Mouse (Mus musculus): Measurements from ENCODE around the gene Morn5. TPM values are rescaled to one million over a fixed set of nuclear protein-coding genes. Genes with fewer than 3 reads are reported as not detected.
A peak's percentile ranks its signal among the peaks of the same experiment; 100 is the strongest.

Morn5 gene
- polyA plus RNA-seq, 1 experiment: 524 TPM

DNA sequence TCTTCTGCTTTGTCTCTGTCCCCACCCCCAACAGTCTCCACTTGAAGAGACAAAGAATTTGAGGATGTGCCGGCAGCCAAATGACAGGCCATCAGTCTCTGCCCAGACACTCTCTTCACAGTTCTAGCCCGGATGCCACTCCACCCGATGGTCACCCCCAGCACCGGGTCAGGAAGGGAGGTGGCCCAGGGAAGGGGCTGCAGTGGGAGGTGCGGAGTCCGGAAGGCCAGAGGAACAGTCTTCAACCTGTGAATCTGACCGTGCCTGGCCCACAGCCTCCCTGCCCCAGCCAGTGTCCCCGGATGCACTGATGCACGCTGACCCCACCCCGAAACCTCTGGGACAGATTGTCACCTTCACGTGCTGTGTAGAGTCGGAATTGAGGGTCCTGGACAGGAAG is 36.2 kb upstream of the Morn5 start:
- H3K27me3 ChIP-seq (ENCODE audit: control insufficient read depth, insufficient read depth, low read length): no peaks in the 10 kb centered on the region
- H3K4me3 ChIP-seq (ENCODE audit: control insufficient read depth, low read depth, low read length): no peak overlapping the region
- TF ChIP-seq CTCF (IDR thresholded peaks at IDR 0.05; ENCODE audit: control insufficient read depth, insufficient read depth, insufficient replicate concordance, low read depth, low read length): no peak
- TF ChIP-seq POLR2A (IDR thresholded peaks at IDR 0.05; ENCODE audit: control insufficient read depth, low read depth, low read length): no peak
- H3K4me1 ChIP-seq (ENCODE audit: control insufficient read depth, insufficient read depth, low read length): peaks cover 9% of the 10 kb centered on the region
- H3K36me3 ChIP-seq (ENCODE audit: control insufficient read depth, insufficient read depth, low read length): no peaks in the 10 kb centered on the region
- H3K27ac ChIP-seq (ENCODE audit: control insufficient read depth, insufficient read depth, low read depth, low read length): no peak overlapping the region

GRCm38 (mm10) chr2:36021385-36022159 is 27.7 kb upstream of the Morn5 start:
- Histone ChIP-seq H3K4me1 (ENCODE audit: control insufficient read depth, insufficient read depth, low read length) (peaks cover 8% of the 10 kb centered on the region), H3K4me3 (ENCODE audit: control insufficient read depth, low read depth, low read length) (peak overlapping the region; percentile 63), H3K27me3 (ENCODE audit: control insufficient read depth, insufficient read depth, low read length) (no peaks in the 10 kb centered on the region), H3K36me3 (ENCODE audit: control insufficient read depth, insufficient read depth, low read length) (no peaks in the 10 kb centered on the region), H3K27ac (ENCODE audit: control insufficient read depth, insufficient read depth, low read depth, low read length) (no peak overlapping the region)
- TF ChIP-seq CTCF (IDR thresholded peaks at IDR 0.05; ENCODE audit: control insufficient read depth, insufficient read depth, insufficient replicate concordance, low read depth, low read length) (peak; percentile 69; the same call in 1 of the 2 replicates), POLR2A (IDR thresholded peaks at IDR 0.05; ENCODE audit: control insufficient read depth, low read depth, low read length) (no peak)

DNA sequence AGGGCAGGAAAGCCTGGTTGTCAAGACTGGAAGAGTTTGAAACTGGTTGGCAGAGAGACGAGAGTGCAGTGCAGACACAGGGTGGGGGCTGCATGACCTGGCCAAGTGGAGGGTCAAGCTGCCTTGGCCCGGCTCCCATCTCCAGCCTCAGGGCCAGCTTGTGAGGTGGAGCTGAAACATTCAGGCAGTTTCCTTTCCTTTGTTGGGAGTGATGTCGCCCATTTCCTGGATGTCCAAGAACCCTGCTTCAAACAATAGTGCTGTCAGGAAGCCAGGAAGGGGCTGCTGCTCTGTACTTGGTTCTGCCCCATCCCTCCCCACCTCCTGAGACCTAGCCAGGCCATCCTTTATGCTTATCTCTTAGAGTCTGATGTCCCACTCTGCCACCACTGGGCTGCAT is 26.0 kb upstream of the Morn5 start:
- no peak overlapping the region for H3K27ac ChIP-seq (ENCODE audit: control insufficient read depth, insufficient read depth, low read depth, low read length)
- no peaks in the 10 kb centered on the region for H3K27me3 ChIP-seq (ENCODE audit: control insufficient read depth, insufficient read depth, low read length)
- H3K4me1 ChIP-seq (ENCODE audit: control insufficient read depth, insufficient read depth, low read length): peaks cover 8% of the 10 kb centered on the region
- no peak for TF ChIP-seq CTCF (IDR thresholded peaks at IDR 0.05; ENCODE audit: control insufficient read depth, insufficient read depth, insufficient replicate concordance, low read depth, low read length)
- TF ChIP-seq POLR2A (IDR thresholded peaks at IDR 0.05; ENCODE audit: control insufficient read depth, low read depth, low read length): no peak
- H3K36me3 ChIP-seq (ENCODE audit: control insufficient read depth, insufficient read depth, low read length): no peaks in the 10 kb centered on the region
- no peak overlapping the region for H3K4me3 ChIP-seq (ENCODE audit: control insufficient read depth, low read depth, low read length)

GRCm38 (mm10) chr2:36032884-36033283 is 16.4 kb upstream of the Morn5 start:
- H3K27ac ChIP-seq (ENCODE audit: control insufficient read depth, insufficient read depth, low read depth, low read length): no peak overlapping the region
- no peaks in the 10 kb centered on the region for H3K36me3 ChIP-seq (ENCODE audit: control insufficient read depth, insufficient read depth, low read length)
- H3K27me3 ChIP-seq (ENCODE audit: control insufficient read depth, insufficient read depth, low read length): no peaks in the 10 kb centered on the region

DNA sequence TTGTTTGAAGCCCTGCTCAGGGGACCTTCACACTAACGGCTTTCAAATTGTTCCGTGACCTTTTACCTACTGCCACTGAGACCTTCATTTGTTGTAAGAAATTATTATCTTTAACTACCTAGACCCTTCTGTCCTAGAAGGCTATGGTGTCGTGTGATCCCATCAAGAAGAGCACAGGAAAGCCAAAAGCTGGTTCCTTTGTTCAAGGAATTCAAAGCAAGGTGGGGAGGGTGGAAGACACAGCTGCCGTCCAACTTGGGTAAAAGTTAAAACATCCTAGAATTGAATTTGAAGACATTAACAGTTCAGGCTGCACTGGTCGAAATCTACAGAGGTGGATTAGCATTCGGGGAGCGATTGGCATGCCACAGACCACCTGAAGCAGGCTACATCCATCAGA is 15.3 kb upstream of the Morn5 start:
- no peaks in the 10 kb centered on the region for H3K4me1 ChIP-seq (ENCODE audit: control insufficient read depth, insufficient read depth, low read length)
- TF ChIP-seq CTCF (IDR thresholded peaks at IDR 0.05; ENCODE audit: control insufficient read depth, insufficient read depth, insufficient replicate concordance, low read depth, low read length) (no peak), POLR2A (IDR thresholded peaks at IDR 0.05; ENCODE audit: control insufficient read depth, low read depth, low read length) (no peak)
- H3K27me3 ChIP-seq (ENCODE audit: control insufficient read depth, insufficient read depth, low read length): no peaks in the 10 kb centered on the region
- H3K36me3 ChIP-seq (ENCODE audit: control insufficient read depth, insufficient read depth, low read length): no peaks in the 10 kb centered on the region
- H3K27ac ChIP-seq (ENCODE audit: control insufficient read depth, insufficient read depth, low read depth, low read length): no peak overlapping the region
- H3K4me3 ChIP-seq (ENCODE audit: control insufficient read depth, low read depth, low read length): no peak overlapping the region

More at GRCm38 (mm10) chr2:36032884-36033283, 16.4 kb upstream of the Morn5 start:
- Histone ChIP-seq H3K4me3 (ENCODE audit: control insufficient read depth, low read depth, low read length) (no peak overlapping the region), H3K4me1 (ENCODE audit: control insufficient read depth, insufficient read depth, low read length) (no peaks in the 10 kb centered on the region)
- TF ChIP-seq POLR2A (IDR thresholded peaks at IDR 0.05; ENCODE audit: control insufficient read depth, low read depth, low read length): no peak
- TF ChIP-seq CTCF (IDR thresholded peaks at IDR 0.05; ENCODE audit: control insufficient read depth, insufficient read depth, insufficient replicate concordance, low read depth, low read length): no peak

GRCm38 (mm10) chr2:36034898-36035297 is 14.4 kb upstream of the Morn5 start:
- TF ChIP-seq CTCF (IDR thresholded peaks at IDR 0.05; ENCODE audit: control insufficient read depth, insufficient read depth, insufficient replicate concordance, low read depth, low read length) (no peak), POLR2A (IDR thresholded peaks at IDR 0.05; ENCODE audit: control insufficient read depth, low read depth, low read length) (no peak)
- Histone ChIP-seq H3K4me1 (ENCODE audit: control insufficient read depth, insufficient read depth, low read length) (no peaks in the 10 kb centered on the region), H3K4me3 (ENCODE audit: control insufficient read depth, low read depth, low read length) (no peak overlapping the region), H3K27ac (ENCODE audit: control insufficient read depth, insufficient read depth, low read depth, low read length) (no peak overlapping the region), H3K36me3 (ENCODE audit: control insufficient read depth, insufficient read depth, low read length) (no peaks in the 10 kb centered on the region), H3K27me3 (ENCODE audit: control insufficient read depth, insufficient read depth, low read length) (no peaks in the 10 kb centered on the region)

DNA sequence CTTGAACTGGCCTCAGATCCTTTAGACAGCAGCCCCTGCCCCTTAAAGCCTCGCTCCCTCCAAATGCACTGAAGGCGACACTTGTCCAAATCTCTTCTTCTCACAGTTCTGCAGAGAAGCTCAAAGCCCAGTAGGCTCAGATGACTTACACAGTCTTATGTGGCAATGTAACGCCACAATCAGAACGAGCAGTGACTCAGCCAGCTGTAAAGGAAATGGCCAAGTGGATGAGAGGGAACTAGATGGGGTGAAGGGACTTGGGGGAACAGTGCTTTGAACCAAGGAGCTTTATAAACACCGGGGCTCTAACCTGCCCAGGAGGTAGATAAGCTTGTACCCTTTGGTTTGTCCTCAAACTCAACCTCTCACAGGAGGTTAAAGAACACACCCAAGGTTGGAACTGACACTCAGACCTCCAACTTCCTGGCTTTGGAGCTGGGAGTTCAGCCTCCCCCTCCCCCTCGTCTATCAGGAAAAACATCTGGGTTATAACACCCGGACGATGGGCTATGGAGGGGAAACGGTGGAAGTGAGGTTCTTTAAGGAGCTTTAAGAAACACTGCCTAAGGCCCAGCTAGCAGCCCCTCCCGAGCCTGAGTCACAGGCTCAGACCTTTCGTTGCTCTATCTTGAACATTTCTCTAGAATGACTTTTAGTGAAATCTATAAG is 13.7 kb upstream of the Morn5 start:
- H3K27me3 ChIP-seq (ENCODE audit: control insufficient read depth, insufficient read depth, low read length): no peaks in the 10 kb centered on the region
- no peak overlapping the region for H3K27ac ChIP-seq (ENCODE audit: control insufficient read depth, insufficient read depth, low read depth, low read length)
- H3K4me3 ChIP-seq (ENCODE audit: control insufficient read depth, low read depth, low read length): no peak overlapping the region
- no peaks in the 10 kb centered on the region for H3K4me1 ChIP-seq (ENCODE audit: control insufficient read depth, insufficient read depth, low read length)
- TF ChIP-seq CTCF (IDR thresholded peaks at IDR 0.05; ENCODE audit: control insufficient read depth, insufficient read depth, insufficient replicate concordance, low read depth, low read length) (no peak), POLR2A (IDR thresholded peaks at IDR 0.05; ENCODE audit: control insufficient read depth, low read depth, low read length) (no peak)
- no peaks in the 10 kb centered on the region for H3K36me3 ChIP-seq (ENCODE audit: control insufficient read depth, insufficient read depth, low read length)
